Mouse (Mus musculus) erythroblast, embryonic 14.5 days (primary cell): ENCODE results near the gene Mtmr2. TPM values are rescaled to one million over a fixed set of nuclear protein-coding genes. Genes with fewer than 3 reads are reported as not detected.

ENCODE experiments used
- H3K27me3 ChIP-seq: 2 replicates; pipeline ENCODE4 v1.6.1; 2012; ENCODE audit warnings: inconsistent platforms; ENCODE audit not compliant: control insufficient read depth
- H3K36me3 ChIP-seq: 2 replicates; pipeline ENCODE4 v1.6.1; 2012; ENCODE audit warnings: mild to moderate bottlenecking, inconsistent platforms; ENCODE audit not compliant: control insufficient read depth
- H3K4me1 ChIP-seq: 2 replicates; pipeline ENCODE4 v1.6.1; 2012; ENCODE audit warnings: inconsistent platforms; ENCODE audit not compliant: control insufficient read depth
- H3K4me3 ChIP-seq: replicated peaks from 2 replicates; pipeline ENCODE3; 2012; ENCODE audit warnings: moderate library complexity, mild to moderate bottlenecking, inconsistent platforms
- H3K9me3 ChIP-seq: 2 replicates; pipeline ENCODE4 v1.6.1; 2012; ENCODE audit warnings: low read length, inconsistent platforms, mixed read lengths; ENCODE audit not compliant: control insufficient read depth
- GATA1 ChIP-seq: IDR thresholded peaks from 2 replicates; pipeline ENCODE4 v1.6.1; 2012; ENCODE audit warnings: low read length, inconsistent platforms, mixed read lengths
- TAL1 ChIP-seq: IDR thresholded peaks from 3 replicates; pipeline ENCODE4 v1.6.1; 2012; ENCODE audit warnings: low read length, inconsistent platforms, mixed read lengths
- polyA plus RNA-seq: library from polyadenylated mRNA; stranded (reverse); fragments of >175 nt; gene quantifications from 2 replicates; pipeline ENCODE4 v1.2.3, GENCODE M21; 2012

The Mtmr2 gene
- polyA plus RNA-seq, 1 experiment, result 0.13 TPM

DNA sequence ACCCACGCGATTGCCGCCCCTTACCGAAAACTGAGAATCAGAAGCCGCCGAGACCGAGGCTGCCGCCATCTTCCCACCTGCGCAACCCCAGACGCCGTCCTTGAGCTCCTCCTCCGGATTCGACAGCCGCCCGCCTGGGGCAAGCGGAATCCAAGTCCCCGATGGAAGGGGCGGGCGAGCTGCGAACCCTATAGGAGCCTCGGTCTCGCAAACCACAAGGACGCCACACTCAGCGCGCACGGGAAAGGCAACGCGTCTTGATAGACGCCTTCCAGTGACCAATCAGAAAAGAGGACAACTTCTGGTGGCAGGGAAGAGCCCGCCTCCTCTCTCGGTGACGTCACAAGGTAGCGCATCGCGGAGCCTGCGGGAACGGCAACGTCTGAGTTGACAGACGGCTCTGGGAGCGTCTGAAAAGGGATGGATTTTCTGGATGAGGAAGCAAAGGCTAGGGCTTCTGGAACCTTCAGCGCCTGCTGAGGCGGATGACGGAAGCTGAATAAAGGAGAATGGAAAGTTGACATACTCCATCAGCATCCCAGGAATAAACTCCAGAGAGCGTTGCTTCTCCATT is 78.7 kb downstream of the Mtmr2 start, which contains the start of gene Cep57:
Cep57 (minus strand) TSS at position 276 of the 574 bp plus-strand sequence.
- Histone ChIP-seq H3K27me3 (no peaks in the 10 kb centered on the region), H3K4me3 (peak within 1 kb of the TSS; percentile 80), H3K4me1 (peaks cover 37% of the 10 kb centered on the region), H3K9me3 (no peaks in the 10 kb centered on the region), H3K36me3 (peaks cover 63% of the 10 kb centered on the region)
- no peak for TF ChIP-seq GATA1
- TF ChIP-seq TAL1, result no peak

DNA sequence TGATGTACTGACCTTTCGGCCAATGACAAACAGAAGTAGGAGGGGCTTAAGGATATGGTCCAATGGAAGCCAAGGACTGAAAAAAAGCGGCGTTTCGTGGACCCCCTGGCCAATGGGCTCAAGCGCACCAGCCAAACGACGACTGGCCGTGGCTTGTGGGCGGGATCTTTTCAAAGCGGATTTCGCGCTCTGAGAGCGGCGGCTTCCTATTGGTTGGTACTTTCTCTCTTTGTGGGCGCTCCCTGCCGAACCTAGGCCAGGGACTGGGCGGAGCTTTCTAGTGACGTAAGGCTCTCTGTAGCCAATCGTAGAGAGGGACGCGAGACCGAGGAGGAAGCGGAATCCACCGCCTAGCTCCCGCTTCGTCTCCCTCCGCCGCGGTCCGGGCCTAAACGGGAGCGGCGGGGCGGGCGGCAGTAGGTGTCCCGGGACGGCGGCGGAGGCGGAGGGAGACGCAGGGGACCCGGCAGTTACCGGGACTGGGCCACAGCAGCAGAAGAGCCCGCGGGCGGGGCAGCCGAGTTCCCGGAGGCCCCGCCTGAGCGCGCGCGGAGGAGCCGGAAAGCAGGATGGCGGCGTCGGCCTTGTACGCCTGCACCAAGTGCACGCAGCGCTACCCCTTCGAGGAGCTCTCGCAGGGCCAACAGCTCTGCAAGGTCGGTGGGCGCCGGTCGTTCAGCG is 79.3 kb downstream of the Mtmr2 start, which contains the start of gene Fam76b:
Fam76b (plus strand) TSS at position 311 of the 681 bp plus-strand sequence.
- no peaks in the 10 kb centered on the region for H3K27me3 ChIP-seq
- H3K4me1 ChIP-seq, result peaks cover 35% of the 10 kb centered on the region
- H3K36me3 ChIP-seq, result peaks cover 63% of the 10 kb centered on the region
- peak within 1 kb of the TSS; percentile 80 for H3K4me3 ChIP-seq
- no peak for TF ChIP-seq TAL1
- no peaks in the 10 kb centered on the region for H3K9me3 ChIP-seq

- H3K36me3 ChIP-seq, result peaks cover 63% of the 10 kb centered on the region
- no peaks in the 10 kb centered on the region for H3K27me3 ChIP-seq
- no peaks in the 10 kb centered on the region for H3K9me3 ChIP-seq
- peaks cover 33% of the 10 kb centered on the region for H3K4me1 ChIP-seq
- TF ChIP-seq GATA1 (no peak), TAL1 (no peak)
- peak overlapping the region; percentile 80 for H3K4me3 ChIP-seq
Measured at GRCm38 (mm10) chr9:13828087-13828441, 79.9 kb downstream of the Mtmr2 start.

DNA sequence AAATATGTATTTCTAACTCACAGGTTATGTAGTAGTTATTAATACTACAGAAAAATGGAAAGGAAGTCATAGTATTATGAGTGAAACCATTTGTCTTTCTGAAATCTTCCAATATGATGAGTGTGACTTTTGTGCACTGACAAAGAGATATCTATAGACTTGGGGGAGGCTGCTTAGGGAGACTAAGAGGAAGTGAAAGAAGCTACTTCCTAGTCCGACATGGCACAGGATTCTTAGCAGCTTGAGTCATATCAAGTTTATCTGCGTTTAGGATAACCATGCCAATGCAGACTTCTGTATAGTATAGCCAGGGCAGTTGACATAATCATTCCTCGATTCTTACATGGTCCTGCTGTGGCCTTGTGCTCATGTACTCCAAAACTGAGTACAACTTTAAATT is 87.0 kb downstream of the Mtmr2 start:
- Histone ChIP-seq H3K4me3 (no peak overlapping the region), H3K27me3 (no peaks in the 10 kb centered on the region), H3K4me1 (peaks cover 6% of the 10 kb centered on the region), H3K36me3 (peaks cover 100% of the 10 kb centered on the region), H3K9me3 (no peaks in the 10 kb centered on the region)
- TF ChIP-seq GATA1 (no peak), TAL1 (no peak)

- Histone ChIP-seq H3K27me3 (no peaks in the 10 kb centered on the region), H3K9me3 (no peaks in the 10 kb centered on the region), H3K4me3 (no peak overlapping the region), H3K4me1 (peaks cover 2% of the 10 kb centered on the region), H3K36me3 (peaks cover 100% of the 10 kb centered on the region)
- TF ChIP-seq TAL1 (no peak), GATA1 (no peak)
Measured at GRCm38 (mm10) chr9:13836726-13837125, 88.5 kb downstream of the Mtmr2 start.

DNA sequence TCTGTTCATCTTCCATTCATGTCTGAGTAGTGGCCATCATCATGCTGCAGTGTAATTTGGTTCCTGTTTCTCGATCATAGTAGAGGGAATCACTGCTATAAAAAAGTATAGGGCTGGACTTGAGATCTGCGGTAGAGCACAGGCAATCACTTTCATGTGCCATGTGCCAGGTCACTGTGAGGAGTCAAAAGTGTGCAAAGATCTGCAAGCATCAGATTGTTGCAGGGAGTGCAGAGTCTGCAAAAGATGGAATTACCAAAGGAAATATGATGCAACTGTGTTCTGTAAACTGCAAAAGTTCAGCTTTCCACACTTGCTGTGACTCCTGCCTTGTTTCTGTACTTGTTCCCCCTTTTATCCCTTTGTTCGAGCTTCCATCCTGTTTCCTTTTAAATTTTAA is 99.4 kb downstream of the Mtmr2 start:
- no peaks in the 10 kb centered on the region for H3K4me1 ChIP-seq
- no peaks in the 10 kb centered on the region for H3K9me3 ChIP-seq
- TF ChIP-seq GATA1 (no peak), TAL1 (no peak)
- H3K27me3 ChIP-seq, result no peaks in the 10 kb centered on the region
- H3K4me3 ChIP-seq, result no peak overlapping the region
- H3K36me3 ChIP-seq, result peaks cover 52% of the 10 kb centered on the region

GRCm38 (mm10) chr9:13848481-13849480 is 100.6 kb downstream of the Mtmr2 start:
- no peak overlapping the region for H3K4me3 ChIP-seq
- H3K27me3 ChIP-seq, result no peaks in the 10 kb centered on the region
- TF ChIP-seq GATA1, result no peak
- TF ChIP-seq TAL1, result no peak
- no peaks in the 10 kb centered on the region for H3K4me1 ChIP-seq
- no peaks in the 10 kb centered on the region for H3K9me3 ChIP-seq
- peaks cover 41% of the 10 kb centered on the region for H3K36me3 ChIP-seq

GRCm38 (mm10) chr9:13853876-13854275 is 105.7 kb downstream of the Mtmr2 start:
- H3K36me3 ChIP-seq, result peaks cover 2% of the 10 kb centered on the region

More at GRCm38 (mm10) chr9:13853876-13854275, 105.7 kb downstream of the Mtmr2 start:
- Histone ChIP-seq H3K27me3 (no peaks in the 10 kb centered on the region), H3K4me3 (no peak overlapping the region), H3K4me1 (no peaks in the 10 kb centered on the region), H3K9me3 (no peaks in the 10 kb centered on the region)
- TF ChIP-seq GATA1 (no peak), TAL1 (no peak)

Other genes starting within 250 kb of the Mtmr2 start
- gene Cep57, start 78.7 kb downstream of the Mtmr2 start, polyA plus RNA-seq, result 1.5 TPM in 2 replicates
- gene Fam76b, start 79.3 kb downstream of the Mtmr2 start, polyA plus RNA-seq, result 0.30 and 0.64 TPM in 2 replicates